Mouse (Mus musculus): Measurements from ENCODE around the gene Pth2.

DNA sequence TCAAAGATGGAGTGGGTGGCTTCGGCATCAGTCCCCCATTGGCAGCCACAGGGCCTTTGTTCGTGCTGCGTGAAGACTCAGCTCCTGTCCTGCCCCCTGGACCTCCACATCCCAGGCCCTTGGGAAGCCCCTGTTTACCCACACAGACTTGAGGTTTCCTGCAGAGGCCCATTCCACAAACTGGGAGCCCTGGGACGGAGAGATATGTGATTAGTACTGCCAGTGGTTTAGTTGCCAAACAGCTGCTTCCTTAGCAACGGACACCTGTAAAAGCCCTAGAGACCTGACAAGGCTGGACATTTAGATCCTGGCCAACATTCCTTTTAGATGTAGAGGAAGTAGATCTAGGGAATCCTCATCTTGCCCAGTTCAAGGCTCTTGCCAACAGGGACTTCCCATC, 38.9 kb upstream of the Pth2 start:
- no peak for TF ChIP-seq CTCF (IDR thresholded peaks at IDR 0.05; ENCODE audit: low read depth, low read length)
- TF ChIP-seq GATA1 (IDR thresholded peaks at IDR 0.05; ENCODE audit: borderline replicate concordance, low read length) = no peak
- no peak for TF ChIP-seq POLR2AphosphoS5 (IDR thresholded peaks at IDR 0.05; ENCODE audit: insufficient replicate concordance, low read depth, low read length)

Data from G1E (cell line).